Mouse (Mus musculus): ENCODE results near the gene Nasp. TPM values are rescaled to one million over a fixed set of nuclear protein-coding genes. Genes with fewer than 3 reads are reported as not detected.
"Not testable (repeated sequence)": the region's sequence is repeated elsewhere in the genome, so short reads cannot be mapped to it uniquely, and the experiment has no call there.

Nasp gene
- polyA plus RNA-seq (2012; rRNA removed): 21.8 and 21.9 TPM in 2 replicates

GRCm38 (mm10) chr4:116627722-116628662 lies at the start of gene Nasp:
Gene Nasp (minus strand): TSS chr4:116627941.
- Histone ChIP-seq H3K27ac (ENCODE audit: insufficient read depth, low read length) (0 out of 2 replicates have a peak within 1 kb of the TSS, but pooled peaks have one; percentile 8), H3K4me3 (replicated peaks; ENCODE audit: insufficient read depth, low read depth, low read length) (peak within 1 kb of the TSS; percentile 87), H3K4me1 (ENCODE audit: control insufficient read depth, insufficient read depth, low read length) (no peaks in the 10 kb centered on the region), H3K27me3 (ENCODE audit: control insufficient read depth, insufficient read depth, low read length) (no peaks in the 10 kb centered on the region)
- WGBS: 8% methylated on average over 23 of the region's 23 CpGs
- TF ChIP-seq POLR2A (IDR thresholded peaks at IDR 0.05; ENCODE audit: borderline replicate concordance, insufficient read depth, low read length): no peak
- TF ChIP-seq CTCF (IDR thresholded peaks at IDR 0.05; ENCODE audit: borderline replicate concordance, insufficient read depth, low read depth, low read length): no peak
- DNase-seq: peak; percentile 84 to 86

DNA sequence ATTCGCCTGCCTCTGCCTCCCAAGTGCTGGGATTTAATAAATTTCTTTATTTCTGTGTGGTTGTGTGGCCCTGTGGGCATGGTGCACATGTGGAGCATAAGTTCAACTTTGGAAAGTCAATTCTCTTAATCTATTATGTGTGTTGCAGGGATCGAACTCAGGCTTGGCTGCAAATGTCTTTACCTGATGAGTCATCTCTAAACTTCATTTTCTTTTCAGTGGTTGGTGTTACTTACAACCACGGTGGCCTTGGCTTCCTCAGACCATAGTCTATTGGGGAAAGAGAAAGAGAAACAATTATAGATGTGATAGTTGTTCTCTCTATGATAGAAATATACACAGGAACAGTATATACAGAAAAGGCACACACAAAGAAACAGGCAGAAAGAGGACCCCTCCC lies 48.3 kb upstream of the Nasp start:
- H3K4me3 ChIP-seq (replicated peaks; ENCODE audit: insufficient read depth, low read depth, low read length): no peak overlapping the region
- H3K27ac ChIP-seq (ENCODE audit: insufficient read depth, low read length): no peak overlapping the region
- no peak for TF ChIP-seq CTCF (IDR thresholded peaks at IDR 0.05; ENCODE audit: borderline replicate concordance, insufficient read depth, low read depth, low read length)
- TF ChIP-seq POLR2A (IDR thresholded peaks at IDR 0.05; ENCODE audit: borderline replicate concordance, insufficient read depth, low read length): no peak
- no peaks in the 10 kb centered on the region for H3K27me3 ChIP-seq (ENCODE audit: control insufficient read depth, insufficient read depth, low read length)
- no peaks in the 10 kb centered on the region for H3K4me1 ChIP-seq (ENCODE audit: control insufficient read depth, insufficient read depth, low read length)
- WGBS: 82% methylated on average over 3 of the region's 3 CpGs
- no peak for DNase-seq

DNA sequence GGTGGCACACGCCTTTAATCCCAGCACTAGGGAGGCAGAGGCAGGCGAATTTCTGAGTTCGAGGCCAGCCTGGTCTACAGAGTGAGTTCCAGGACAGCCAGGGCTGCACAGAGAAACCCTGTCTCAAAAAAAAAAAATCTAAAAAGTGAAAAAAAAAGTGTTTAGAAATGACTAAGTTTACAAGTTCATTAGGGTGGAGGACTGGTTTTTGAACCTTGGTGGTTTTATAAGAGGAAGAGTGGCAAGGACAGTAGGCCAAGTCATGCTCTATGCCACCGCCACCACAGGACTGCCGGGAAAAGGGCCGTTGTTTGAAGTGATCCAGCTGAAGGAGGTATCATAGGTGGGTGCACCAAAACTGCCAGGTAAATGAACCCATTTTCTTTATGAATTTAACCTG lies 47.0 kb upstream of the Nasp start:
- not testable (repeated sequence) for H3K4me1 ChIP-seq (ENCODE audit: control insufficient read depth, insufficient read depth, low read length); DNase-seq; H3K27me3 ChIP-seq (ENCODE audit: control insufficient read depth, insufficient read depth, low read length); H3K4me3 ChIP-seq (replicated peaks; ENCODE audit: insufficient read depth, low read depth, low read length); H3K27ac ChIP-seq (ENCODE audit: insufficient read depth, low read length)
- WGBS: 94% methylated on average over 6 of the region's 6 CpGs

GRCm38 (mm10) chr4:116672785-116673184 lies 45.0 kb upstream of the Nasp start:
- 94% methylated on average over 2 of the region's 2 CpGs for WGBS
- Histone ChIP-seq H3K4me3 (replicated peaks; ENCODE audit: insufficient read depth, low read depth, low read length) (no peak overlapping the region), H3K27ac (ENCODE audit: insufficient read depth, low read length) (no peak overlapping the region)

GRCm38 (mm10) chr4:116669291-116669690 lies 41.5 kb upstream of the Nasp start:
- H3K27ac ChIP-seq (ENCODE audit: insufficient read depth, low read length): no peak overlapping the region
- no peak for DNase-seq
- no peak overlapping the region for H3K4me3 ChIP-seq (replicated peaks; ENCODE audit: insufficient read depth, low read depth, low read length)
- WGBS: 74% methylated on average over 2 of the region's 2 CpGs
- H3K27me3 ChIP-seq (ENCODE audit: control insufficient read depth, insufficient read depth, low read length): no peaks in the 10 kb centered on the region
- no peak for TF ChIP-seq CTCF (IDR thresholded peaks at IDR 0.05; ENCODE audit: borderline replicate concordance, insufficient read depth, low read depth, low read length)
- TF ChIP-seq POLR2A (IDR thresholded peaks at IDR 0.05; ENCODE audit: borderline replicate concordance, insufficient read depth, low read length): no peak
- no peaks in the 10 kb centered on the region for H3K4me1 ChIP-seq (ENCODE audit: control insufficient read depth, insufficient read depth, low read length)

More at GRCm38 (mm10) chr4:116672785-116673184, 45.0 kb upstream of the Nasp start:
- Histone ChIP-seq H3K27me3 (ENCODE audit: control insufficient read depth, insufficient read depth, low read length) (no peaks in the 10 kb centered on the region), H3K4me1 (ENCODE audit: control insufficient read depth, insufficient read depth, low read length) (no peaks in the 10 kb centered on the region)
- no peak for DNase-seq
- no peak for TF ChIP-seq POLR2A (IDR thresholded peaks at IDR 0.05; ENCODE audit: borderline replicate concordance, insufficient read depth, low read length)
- no peak for TF ChIP-seq CTCF (IDR thresholded peaks at IDR 0.05; ENCODE audit: borderline replicate concordance, insufficient read depth, low read depth, low read length)

DNA sequence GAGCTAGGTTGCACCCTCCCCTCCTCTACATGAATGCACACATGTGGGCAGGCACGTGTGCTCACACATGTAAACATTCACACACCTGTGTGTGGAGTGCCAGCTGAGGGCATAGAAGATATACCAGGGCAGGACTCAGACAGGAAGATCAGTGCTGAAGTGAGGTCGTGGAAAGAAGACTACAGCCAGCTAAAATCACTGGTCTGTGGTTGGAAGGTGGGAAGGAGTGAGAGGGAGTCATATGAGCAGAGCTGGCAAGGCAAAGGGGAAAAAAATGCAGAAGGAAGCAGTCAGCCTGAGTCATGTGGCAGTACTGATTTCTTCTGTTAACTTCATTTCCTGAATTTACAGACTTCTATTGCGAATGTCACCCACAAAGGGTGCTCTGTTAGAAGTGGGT lies 40.4 kb upstream of the Nasp start:
- H3K27me3 ChIP-seq (ENCODE audit: control insufficient read depth, insufficient read depth, low read length): no peaks in the 10 kb centered on the region
- no peaks in the 10 kb centered on the region for H3K4me1 ChIP-seq (ENCODE audit: control insufficient read depth, insufficient read depth, low read length)
- H3K4me3 ChIP-seq (replicated peaks; ENCODE audit: insufficient read depth, low read depth, low read length): no peak overlapping the region
- H3K27ac ChIP-seq (ENCODE audit: insufficient read depth, low read length): no peak overlapping the region
- DNase-seq: no peak
- 74% methylated on average over 3 of the region's 3 CpGs for WGBS
- TF ChIP-seq POLR2A (IDR thresholded peaks at IDR 0.05; ENCODE audit: borderline replicate concordance, insufficient read depth, low read length) (no peak), CTCF (IDR thresholded peaks at IDR 0.05; ENCODE audit: borderline replicate concordance, insufficient read depth, low read depth, low read length) (no peak)

DNA sequence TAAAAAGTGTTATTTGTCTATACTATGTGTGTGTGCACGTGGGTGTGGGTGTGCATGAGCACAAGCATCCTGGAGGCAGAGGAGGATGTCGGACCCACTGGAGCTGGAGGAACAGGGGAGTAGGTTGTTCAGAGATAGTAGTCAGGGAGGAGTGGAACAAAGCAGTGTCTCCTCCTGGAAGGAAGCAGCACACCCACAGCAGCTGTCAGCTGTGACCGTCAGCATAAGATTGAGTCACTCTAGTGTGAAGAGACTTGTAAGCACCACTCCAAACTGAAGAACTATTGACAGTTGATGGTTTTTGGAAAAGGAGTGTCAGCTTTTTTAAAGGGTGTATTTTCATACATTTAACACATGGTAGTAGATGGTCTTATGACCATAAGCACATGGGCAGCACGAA lies 38.9 kb upstream of the Nasp start:
- 50% methylated on average over 4 of the region's 4 CpGs for WGBS

GRCm38 (mm10) chr4:116661998-116662397 lies 34.3 kb upstream of the Nasp start:
- 89% methylated on average over 1 of the region's 1 CpGs for WGBS
- no peak for TF ChIP-seq POLR2A (IDR thresholded peaks at IDR 0.05; ENCODE audit: borderline replicate concordance, insufficient read depth, low read length)
- Histone ChIP-seq H3K27ac (ENCODE audit: insufficient read depth, low read length) (no peak overlapping the region), H3K4me1 (ENCODE audit: control insufficient read depth, insufficient read depth, low read length) (no peaks in the 10 kb centered on the region), H3K27me3 (ENCODE audit: control insufficient read depth, insufficient read depth, low read length) (no peaks in the 10 kb centered on the region), H3K4me3 (replicated peaks; ENCODE audit: insufficient read depth, low read depth, low read length) (no peak overlapping the region)
- DNase-seq: no peak

More for the DNA sequence above, 38.9 kb upstream of the Nasp start:
- Histone ChIP-seq H3K27ac (ENCODE audit: insufficient read depth, low read length) (no peak overlapping the region), H3K4me3 (replicated peaks; ENCODE audit: insufficient read depth, low read depth, low read length) (no peak overlapping the region), H3K27me3 (ENCODE audit: control insufficient read depth, insufficient read depth, low read length) (no peaks in the 10 kb centered on the region), H3K4me1 (ENCODE audit: control insufficient read depth, insufficient read depth, low read length) (no peaks in the 10 kb centered on the region)
- TF ChIP-seq POLR2A (IDR thresholded peaks at IDR 0.05; ENCODE audit: borderline replicate concordance, insufficient read depth, low read length) (no peak), CTCF (IDR thresholded peaks at IDR 0.05; ENCODE audit: borderline replicate concordance, insufficient read depth, low read depth, low read length) (no peak)
- DNase-seq: no peak

Measured in cerebellum, adult 2 months (tissue).